Mouse (Mus musculus) embryonic fibroblast, embryonic 13.5 days (primary cell): Measurements from ENCODE around the gene Layn.

Experiments used
- CTCF ChIP-seq: IDR thresholded peaks from 2 replicates; pipeline ENCODE4 v1.5.1; 2011; ENCODE audit warnings: mild to moderate bottlenecking, control low read depth, low read length, moderate library complexity, borderline replicate concordance; ENCODE audit not compliant: insufficient read depth
- POLR2A ChIP-seq: IDR thresholded peaks from 2 replicates; pipeline ENCODE4 v1.6.1; 2011; ENCODE audit warnings: low read depth, mild to moderate bottlenecking, control low read depth, low read length, moderate library complexity

DNA sequence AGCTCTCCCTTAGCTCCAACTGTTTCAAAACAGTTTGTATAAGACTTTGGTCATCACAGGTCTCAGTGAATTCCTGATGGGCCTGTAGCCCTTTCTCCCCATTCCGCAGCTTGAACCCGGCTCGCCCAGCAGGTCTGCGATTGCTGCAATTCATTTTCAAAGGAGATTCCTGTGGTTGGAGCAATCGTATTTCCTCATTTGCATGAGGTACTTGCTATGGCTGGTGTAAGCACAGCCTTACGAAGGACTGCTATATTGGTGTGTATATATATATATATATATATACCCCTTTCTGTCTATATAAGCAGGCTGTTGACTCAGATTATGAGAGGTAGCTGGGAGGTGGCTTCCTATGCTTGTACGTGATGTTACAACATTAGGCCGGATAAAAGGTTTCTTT lies 44.6 kb downstream of the Layn start:
- TF ChIP-seq CTCF (no peak), POLR2A (no peak)
